Mouse (Mus musculus) B cell, adult 62 days (primary cell): ENCODE measurements around the gene Cad. TPM values are rescaled to one million over a fixed set of nuclear protein-coding genes. Genes with fewer than 3 reads are reported as not detected.

Experiments
- total RNA-seq: library from RNA; stranded (reverse); gene quantifications from 4 replicates; pipeline ENCODE4 v1.2.4, GENCODE M21; 2023

Cad gene
- 54.8 to 65.9 TPM (median 59.3 TPM) in 4 replicates for total RNA-seq

DNA sequence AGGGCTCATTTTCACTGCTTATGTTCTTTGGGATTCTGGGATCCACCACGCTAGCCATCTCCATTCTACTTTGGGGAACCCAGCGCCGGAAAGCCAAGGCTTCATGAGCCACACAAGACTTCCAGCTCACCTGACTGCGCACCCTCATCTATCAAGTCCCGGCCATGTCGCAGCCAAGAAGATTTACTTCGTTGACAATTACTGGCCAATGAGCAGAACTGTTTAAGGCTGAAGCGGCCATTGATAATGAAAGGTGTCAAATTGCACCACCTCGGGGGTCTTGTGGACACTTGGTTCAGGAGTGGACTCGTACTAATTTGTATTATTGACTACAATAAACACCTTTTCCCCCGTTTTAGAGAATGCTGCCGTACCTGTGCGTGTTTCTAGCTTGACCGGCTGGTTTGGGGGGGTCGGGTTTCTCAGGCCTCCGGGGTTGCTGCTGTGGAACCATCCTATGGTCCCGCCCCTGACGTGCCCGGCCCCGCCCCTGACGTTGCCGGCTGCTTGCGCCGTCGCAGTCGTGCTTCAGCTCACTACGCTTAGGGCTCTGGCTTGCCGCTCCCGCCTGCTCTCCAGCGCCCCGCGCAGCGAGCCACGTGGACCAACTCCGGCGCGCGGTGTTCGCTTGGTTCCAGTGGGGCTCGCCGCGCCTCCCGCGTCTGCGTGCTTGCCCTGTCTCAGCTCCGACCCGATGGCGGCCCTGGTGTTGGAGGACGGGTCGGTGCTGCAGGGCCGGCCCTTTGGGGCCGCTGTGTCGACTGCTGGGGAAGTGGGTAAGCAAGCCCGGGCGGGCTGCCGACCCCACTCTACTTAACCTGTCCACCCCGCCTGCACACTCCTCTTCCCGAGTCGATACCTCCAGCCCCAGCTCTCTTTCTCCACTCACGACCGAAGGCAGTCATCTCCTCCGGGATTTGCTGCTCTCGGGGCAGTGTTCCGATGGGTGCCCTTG, at the start of gene Cad:
Cad (plus strand) TSS at position 520 of the 955 bp plus-strand sequence.

GRCm38 (mm10) chr5:31047848-31048762, 6.5 kb upstream of the Cad start, which contains the start of gene Atraid:
TSS of gene Atraid (plus strand) at chr5:31048312.

GRCm38 (mm10) chr5:31048763-31049641, 5.6 kb upstream of the Cad start, which contains the start of gene Slc5a6:
TSS of gene Slc5a6 (minus strand) at chr5:31048924.

DNA sequence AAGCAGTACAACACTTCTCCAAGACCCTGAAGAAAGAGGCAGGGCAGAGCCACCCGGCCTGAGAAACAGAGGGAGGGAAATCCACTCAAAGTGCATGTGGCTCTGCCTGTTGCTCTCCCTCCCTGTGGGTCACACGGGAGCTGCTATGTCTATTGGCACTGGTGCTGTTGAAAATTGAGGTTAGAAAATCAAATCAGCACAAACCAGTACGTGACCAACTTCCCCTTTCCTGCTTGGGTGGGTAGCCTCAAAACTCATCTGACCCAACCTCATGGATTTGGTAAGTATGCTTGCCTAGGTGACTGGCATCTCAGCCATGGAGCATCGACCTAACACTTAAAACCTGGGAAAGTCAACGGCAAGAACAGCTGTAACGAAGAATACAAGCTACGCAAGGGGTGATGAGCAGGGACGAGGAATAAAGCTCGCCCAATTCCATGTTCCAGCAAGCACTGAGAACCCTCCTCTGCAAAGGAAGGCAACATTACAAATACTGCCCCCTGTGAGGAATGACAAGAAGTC, 51.3 kb downstream of the Cad start, which contains the start of gene Dnajc5g:
Dnajc5g (plus strand) TSS at position 472 of the 522 bp plus-strand sequence.

GRCm38 (mm10) chr5:31108000-31108490, 53.5 kb downstream of the Cad start, which contains the start of gene Slc30a3:
TSS of gene Slc30a3 (minus strand) at chr5:31108237.

GRCm38 (mm10) chr5:31116354-31116753, 61.8 kb downstream of the Cad start, which contains the start of gene Trim54:
TSS of gene Trim54 (plus strand) at chr5:31116712.

Other genes starting within 250 kb of the Cad start
- 7.0 to 11.0 TPM (median 10.1 TPM) in 4 replicates for gene Mapre3, start 240.1 kb upstream of the Cad start, total RNA-seq
- 39.0 to 46.1 TPM (median 42.0 TPM) in 4 replicates for gene Tmem214, start 186.8 kb upstream of the Cad start, total RNA-seq
- 16.2 to 22.5 TPM (median 17.8 TPM) in 4 replicates for gene Agbl5, start 166.1 kb upstream of the Cad start, total RNA-seq
- 162 to 189 TPM (median 174 TPM) in 4 replicates for gene Ost4, start 147.0 kb upstream of the Cad start, total RNA-seq
- 0.72 to 1.4 TPM (median 1.0 TPM) in 4 replicates for gene Emilin1, start 141.4 kb upstream of the Cad start, total RNA-seq
- 10.8 to 17.2 TPM (median 15.1 TPM) in 4 replicates for gene Khk, start 133.3 kb upstream of the Cad start, total RNA-seq
- gene Cgref1, start 109.2 kb upstream of the Cad start, total RNA-seq: not detected in 4 replicates
- 172 to 183 TPM (median 175 TPM) in 4 replicates for gene Preb, start 94.4 kb upstream of the Cad start, total RNA-seq
- gene Tcf23, start 86.1 kb upstream of the Cad start, total RNA-seq: not detected in 4 replicates
- 37.9 to 46.1 TPM (median 41.7 TPM) in 4 replicates for gene Atraid, start 6.5 kb upstream of the Cad start, total RNA-seq
- gene Slc5a6, start 5.9 kb upstream of the Cad start, total RNA-seq: 7.6 to 20.0 TPM (median 10.9 TPM) in 4 replicates
- gene Dnajc5g, start 51.5 kb downstream of the Cad start, total RNA-seq: not detected in 4 replicates
- 0.25 to 0.92 TPM (median 0.47 TPM) in 4 replicates for gene Slc30a3, start 53.5 kb downstream of the Cad start, total RNA-seq
- gene Trim54, start 61.9 kb downstream of the Cad start, total RNA-seq: not detected in 4 replicates
- gene Ucn, start 84.0 kb downstream of the Cad start, total RNA-seq: not detected in 4 replicates
- 17.5 to 21.4 TPM (median 20.8 TPM) in 4 replicates for gene Mpv17, start 99.5 kb downstream of the Cad start, total RNA-seq
- 3.7 to 7.9 TPM (median 4.9 TPM) in 4 replicates for gene Gm29609, start 125.1 kb downstream of the Cad start, total RNA-seq
- gene Gtf3c2, start 125.4 kb downstream of the Cad start, total RNA-seq: 190 to 210 TPM (median 197 TPM) in 4 replicates
- 76.6 to 85.0 TPM (median 80.1 TPM) in 4 replicates for gene Snx17, start 138.4 kb downstream of the Cad start, total RNA-seq
- 35.8 to 48.8 TPM (median 48.1 TPM) in 4 replicates for gene Eif2b4, start 138.7 kb downstream of the Cad start, total RNA-seq
- 63.4 to 83.9 TPM (median 65.2 TPM) in 4 replicates for gene Zfp513, start 147.5 kb downstream of the Cad start, total RNA-seq
- 155 to 180 TPM (median 177 TPM) in 4 replicates for gene Ppm1g, start 165.9 kb downstream of the Cad start, total RNA-seq
- 324 to 366 TPM (median 340 TPM) in 4 replicates for gene Nrbp1, start 186.1 kb downstream of the Cad start, total RNA-seq
- gene Gm9970, start 186.5 kb downstream of the Cad start, total RNA-seq: 1.2 TPM in 1 of 4 replicates, not detected in the others
- 24.6 to 30.6 TPM (median 28.6 TPM) in 4 replicates for gene Krtcap3, start 196.9 kb downstream of the Cad start, total RNA-seq
- 35.4 to 45.0 TPM (median 40.9 TPM) in 4 replicates for gene Ift172, start 236.3 kb downstream of the Cad start, total RNA-seq
- gene Fndc4, start 241.3 kb downstream of the Cad start, total RNA-seq: 0.63 to 3.9 TPM (median 1.9 TPM) in 4 replicates
- 0.24 TPM in 1 of 4 replicates, not detected in the others for gene Gckr, start 242.7 kb downstream of the Cad start, total RNA-seq